Mouse (Mus musculus): ENCODE measurements around the gene Msh2. TPM values are rescaled to one million over a fixed set of nuclear protein-coding genes. Genes with fewer than 3 reads are reported as not detected.

Gene Msh2
- polyA plus RNA-seq, 1 experiment from 2014 or later: 59.5 TPM

DNA sequence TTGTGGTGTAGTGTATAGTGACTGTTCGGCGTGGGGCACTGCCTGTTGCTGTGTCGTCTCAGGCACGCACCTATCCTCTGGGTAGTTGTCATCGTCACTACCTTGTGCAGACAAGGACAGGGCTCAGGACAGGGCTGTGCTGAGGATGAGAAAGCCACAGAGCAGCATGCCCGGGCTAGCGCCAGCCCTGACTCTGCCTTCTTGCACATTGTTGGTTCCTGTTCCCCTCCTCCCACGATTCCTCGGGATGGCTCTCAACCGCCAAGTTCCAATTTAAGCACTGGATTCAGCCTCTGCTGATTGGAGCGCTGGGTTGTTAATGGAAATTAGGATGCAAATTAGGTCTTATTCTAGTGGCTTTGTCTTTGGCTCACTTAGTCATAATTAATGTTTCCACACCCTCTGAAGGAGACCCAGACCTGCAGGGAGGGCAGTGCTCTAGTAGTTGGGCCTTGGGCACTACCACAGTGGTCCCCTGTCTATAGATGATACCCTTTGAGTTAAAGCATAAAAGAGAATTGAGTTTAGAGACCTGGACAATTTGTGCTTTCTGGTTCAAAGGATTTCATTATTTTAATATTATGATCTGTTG is 23.8 kb downstream of the Msh2 start:
- H3K4me2 ChIP-seq (ENCODE audit: low read depth, low read length): no peak overlapping the region
- no peaks in the 10 kb centered on the region for H3K4me1 ChIP-seq (ENCODE audit: control insufficient read depth, insufficient read depth, low read length)
- ATAC-seq: no peak
- WGBS: 92% methylated on average over 11 of the region's 11 CpGs
- no peak overlapping the region for H3K27ac ChIP-seq (ENCODE audit: low read length)
- no peaks in the 10 kb centered on the region for H3K9me3 ChIP-seq (ENCODE audit: control insufficient read depth, low read length)
- H3K36me3 ChIP-seq (ENCODE audit: control insufficient read depth, insufficient read depth, low read length): peaks cover 3% of the 10 kb centered on the region; the same call in 1 of the 2 replicates
- H3K27me3 ChIP-seq (replicated peaks; ENCODE audit: control insufficient read depth, insufficient read depth, low read length): no peaks in the 10 kb centered on the region
- H3K4me3 ChIP-seq (ENCODE audit: low read length): no peak overlapping the region
- no peak overlapping the region for H3K9ac ChIP-seq (ENCODE audit: low read depth, low read length)

DNA sequence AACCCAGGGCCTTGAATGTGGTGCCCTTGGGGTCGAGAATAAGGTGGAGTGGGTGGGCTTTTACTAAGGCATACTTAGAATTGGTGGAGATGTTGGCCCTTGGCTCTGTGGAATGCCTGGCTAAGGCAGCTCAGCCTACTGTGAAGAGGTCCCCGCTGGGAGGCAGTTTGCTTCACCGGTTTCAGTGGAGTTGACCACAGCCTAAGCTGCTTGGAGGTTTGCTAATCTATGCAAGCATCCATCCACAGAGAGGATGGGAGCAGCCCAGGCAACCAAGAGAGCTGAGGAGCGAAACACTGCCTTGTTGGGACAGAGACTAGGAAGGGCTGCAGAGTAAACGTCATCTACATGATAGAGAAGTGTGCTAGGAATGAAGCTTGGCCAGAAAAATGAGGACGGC is 24.7 kb downstream of the Msh2 start:
- Histone ChIP-seq H3K9ac (ENCODE audit: low read depth, low read length) (no peak overlapping the region), H3K36me3 (ENCODE audit: control insufficient read depth, insufficient read depth, low read length) (peaks cover 8% of the 10 kb centered on the region), H3K27ac (ENCODE audit: low read length) (no peak overlapping the region), H3K4me3 (ENCODE audit: low read length) (no peak overlapping the region), H3K4me1 (ENCODE audit: control insufficient read depth, insufficient read depth, low read length) (no peaks in the 10 kb centered on the region), H3K4me2 (ENCODE audit: low read depth, low read length) (no peak overlapping the region), H3K9me3 (ENCODE audit: control insufficient read depth, low read length) (no peaks in the 10 kb centered on the region), H3K27me3 (replicated peaks; ENCODE audit: control insufficient read depth, insufficient read depth, low read length) (no peaks in the 10 kb centered on the region)
- no peak for ATAC-seq
- WGBS: 90% methylated on average over 6 of the region's 6 CpGs

DNA sequence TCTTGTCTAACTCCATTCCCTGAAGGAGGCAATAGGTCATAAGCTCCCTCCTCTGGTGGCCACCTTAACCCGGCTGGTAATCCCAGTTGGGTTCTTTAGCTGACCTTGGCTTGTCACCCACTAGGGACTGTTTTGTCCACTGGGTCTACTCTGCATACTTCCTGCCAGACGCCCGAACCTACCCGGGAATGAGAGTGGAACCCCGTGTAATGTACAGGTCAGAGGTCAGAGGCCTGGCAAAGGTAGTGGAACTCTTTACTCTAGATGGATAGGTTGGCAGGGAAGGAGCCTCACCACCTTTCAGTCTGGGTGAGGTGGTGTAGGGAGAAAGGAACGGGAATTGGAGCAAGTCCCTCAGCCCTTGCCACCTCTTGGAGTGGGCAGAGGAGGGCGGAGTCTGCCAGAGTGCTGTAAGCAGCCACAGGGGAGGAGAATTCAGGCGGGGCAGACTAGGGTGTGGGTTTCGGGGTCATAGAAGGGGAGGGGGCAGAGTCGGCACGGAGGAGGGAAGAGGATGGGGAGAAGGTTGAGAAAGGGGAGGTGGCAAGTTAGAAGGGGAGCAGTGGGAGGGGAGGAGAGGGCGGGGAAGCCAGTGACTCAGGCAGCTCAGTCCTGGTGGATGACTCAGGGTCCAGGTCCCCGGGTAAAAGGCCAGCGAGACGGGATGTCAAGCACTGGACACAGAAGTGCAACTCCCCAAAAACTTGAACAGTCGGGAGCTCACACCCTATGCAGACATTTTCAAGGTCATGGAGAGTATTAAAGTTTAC is 27.1 kb downstream of the Msh2 start:
- Histone ChIP-seq H3K27me3 (replicated peaks; ENCODE audit: control insufficient read depth, insufficient read depth, low read length) (no peaks in the 10 kb centered on the region), H3K9me3 (ENCODE audit: control insufficient read depth, low read length) (no peaks in the 10 kb centered on the region), H3K4me1 (ENCODE audit: control insufficient read depth, insufficient read depth, low read length) (no peaks in the 10 kb centered on the region), H3K27ac (ENCODE audit: low read length) (no peak overlapping the region), H3K4me2 (ENCODE audit: low read depth, low read length) (no peak overlapping the region), H3K4me3 (ENCODE audit: low read length) (no peak overlapping the region), H3K36me3 (ENCODE audit: control insufficient read depth, insufficient read depth, low read length) (peaks cover 6% of the 10 kb centered on the region), H3K9ac (ENCODE audit: low read depth, low read length) (no peak overlapping the region)
- 62% methylated on average over 16 of the region's 16 CpGs for WGBS
- ATAC-seq: peak; percentile 38

DNA sequence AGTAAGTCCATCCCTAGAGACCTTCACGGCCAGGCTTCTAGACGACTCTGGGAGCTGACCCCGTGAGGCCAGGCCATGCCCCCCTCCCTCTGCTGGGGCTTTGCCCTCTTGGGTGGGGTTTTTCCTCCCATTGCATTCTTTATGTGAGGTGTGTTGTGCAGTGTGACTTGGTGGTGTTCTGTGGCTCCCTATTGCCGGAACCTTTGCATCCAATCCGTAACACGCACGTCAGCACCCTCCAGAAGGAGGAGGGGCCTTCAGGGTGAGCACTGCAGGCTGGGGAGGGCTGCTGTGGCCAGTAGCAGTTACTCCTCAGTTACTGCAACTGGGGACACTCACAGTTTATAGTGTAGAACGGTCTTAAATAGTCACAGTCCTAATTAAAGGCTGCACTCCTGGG is 28.0 kb downstream of the Msh2 start:
- no peak for ATAC-seq
- Histone ChIP-seq H3K27me3 (replicated peaks; ENCODE audit: control insufficient read depth, insufficient read depth, low read length) (no peaks in the 10 kb centered on the region), H3K27ac (ENCODE audit: low read length) (no peak overlapping the region), H3K4me2 (ENCODE audit: low read depth, low read length) (no peak overlapping the region), H3K9me3 (ENCODE audit: control insufficient read depth, low read length) (no peaks in the 10 kb centered on the region), H3K36me3 (ENCODE audit: control insufficient read depth, insufficient read depth, low read length) (peaks cover 6% of the 10 kb centered on the region), H3K4me1 (ENCODE audit: control insufficient read depth, insufficient read depth, low read length) (no peaks in the 10 kb centered on the region), H3K9ac (ENCODE audit: low read depth, low read length) (no peak overlapping the region), H3K4me3 (ENCODE audit: low read length) (no peak overlapping the region)
- WGBS: 84% methylated on average over 8 of the region's 8 CpGs

DNA sequence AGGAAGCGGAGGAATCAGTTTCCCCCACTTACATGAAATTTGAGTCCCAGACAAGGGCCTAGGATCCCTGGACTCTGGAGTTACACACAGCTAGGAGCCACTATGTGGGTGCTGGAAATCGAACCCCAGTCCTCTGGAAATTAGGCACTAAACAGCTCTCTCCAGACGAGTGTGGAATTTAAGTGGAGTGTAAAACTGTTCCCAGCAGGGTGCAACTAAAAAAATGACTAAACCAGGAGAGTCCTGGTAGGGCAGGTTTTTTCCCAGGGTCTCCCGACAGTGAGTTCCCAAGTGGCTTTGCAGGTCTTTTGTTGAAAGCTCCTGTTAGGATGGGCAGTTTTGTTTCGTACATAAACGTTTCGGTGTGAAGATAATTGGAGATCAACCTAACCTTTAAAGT is 52.6 kb downstream of the Msh2 start:
- peaks cover 10% of the 10 kb centered on the region for H3K36me3 ChIP-seq (ENCODE audit: control insufficient read depth, insufficient read depth, low read length)
- no peak for ATAC-seq

DNA sequence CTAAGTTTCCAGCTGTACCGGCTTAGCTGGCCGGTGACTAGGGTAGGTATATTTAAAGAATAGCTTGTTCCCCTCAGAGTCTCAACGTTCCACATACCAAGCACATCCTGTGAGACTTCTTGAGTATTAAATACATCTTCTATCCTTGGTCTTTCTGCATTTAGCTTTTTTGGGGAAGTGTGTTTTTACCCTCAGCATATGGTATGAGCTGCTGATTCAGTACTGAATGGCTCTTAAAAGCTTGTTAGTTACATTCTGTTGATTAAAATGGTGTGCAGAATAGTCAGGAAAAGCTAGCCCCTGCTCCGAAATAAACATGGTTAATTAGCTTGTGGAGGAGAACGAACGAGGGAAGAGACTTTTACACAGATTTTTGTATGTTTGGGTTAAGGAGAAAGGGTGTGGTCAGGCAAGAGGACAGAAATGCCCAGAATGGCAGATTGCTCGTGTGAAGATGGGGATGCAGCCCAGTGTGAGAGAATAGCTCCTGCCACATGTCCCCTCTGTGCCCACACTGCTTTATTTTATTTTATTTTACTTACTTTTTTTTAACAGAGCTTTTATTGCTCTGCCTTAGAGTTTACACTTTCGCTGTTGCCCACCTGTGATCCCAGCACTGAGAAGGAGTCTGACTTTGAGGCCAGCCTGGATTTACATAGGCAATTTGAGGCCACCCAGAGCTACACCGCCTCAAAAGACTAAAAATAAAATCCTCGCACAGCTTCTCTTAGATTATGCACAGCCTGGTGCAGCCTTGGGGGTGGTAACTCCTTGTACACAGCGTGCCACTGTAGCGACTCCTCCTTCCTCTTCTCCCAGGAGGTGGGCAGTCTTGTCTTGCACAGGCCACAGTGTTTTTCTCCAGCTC is 54.6 kb downstream of the Msh2 start:
- no peak for ATAC-seq
- Histone ChIP-seq H3K36me3 (ENCODE audit: control insufficient read depth, insufficient read depth, low read length) (peaks cover 10% of the 10 kb centered on the region), H3K9ac (ENCODE audit: low read depth, low read length) (no peak overlapping the region), H3K4me3 (ENCODE audit: low read length) (no peak overlapping the region), H3K4me2 (ENCODE audit: low read depth, low read length) (no peak overlapping the region), H3K4me1 (ENCODE audit: control insufficient read depth, insufficient read depth, low read length) (no peaks in the 10 kb centered on the region), H3K27me3 (replicated peaks; ENCODE audit: control insufficient read depth, insufficient read depth, low read length) (no peaks in the 10 kb centered on the region), H3K9me3 (ENCODE audit: control insufficient read depth, low read length) (no peaks in the 10 kb centered on the region), H3K27ac (ENCODE audit: low read length) (no peak overlapping the region)
- 91% methylated on average over 12 of the region's 12 CpGs for WGBS

More for the DNA sequence above, 52.6 kb downstream of the Msh2 start:
- Histone ChIP-seq H3K27ac (ENCODE audit: low read length) (no peak overlapping the region), H3K9me3 (ENCODE audit: control insufficient read depth, low read length) (no peaks in the 10 kb centered on the region), H3K27me3 (replicated peaks; ENCODE audit: control insufficient read depth, insufficient read depth, low read length) (no peaks in the 10 kb centered on the region), H3K4me1 (ENCODE audit: control insufficient read depth, insufficient read depth, low read length) (no peaks in the 10 kb centered on the region), H3K9ac (ENCODE audit: low read depth, low read length) (no peak overlapping the region), H3K4me3 (ENCODE audit: low read length) (no peak overlapping the region), H3K4me2 (ENCODE audit: low read depth, low read length) (no peak overlapping the region)
- WGBS: 90% methylated on average over 7 of the region's 7 CpGs

DNA sequence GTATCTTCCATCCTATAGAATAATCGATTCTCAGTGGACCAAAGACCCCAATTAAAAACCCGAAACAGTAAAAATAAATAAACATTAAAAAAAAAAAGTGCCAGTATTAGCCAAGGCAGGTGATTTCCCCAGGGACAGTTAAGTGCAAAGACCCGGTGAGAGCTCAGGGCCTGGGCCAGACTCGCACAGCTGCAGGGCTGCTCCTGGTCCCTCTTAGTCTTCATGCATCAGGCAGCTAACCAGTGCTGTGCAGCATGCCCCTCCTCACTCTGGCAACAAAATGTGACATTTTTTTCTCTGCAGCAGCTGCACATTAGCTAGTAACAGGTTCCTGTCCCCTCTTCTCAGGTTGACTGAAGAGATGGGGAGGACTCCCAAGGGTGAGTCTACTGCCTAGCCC is 59.8 kb downstream of the Msh2 start:
- Histone ChIP-seq H3K36me3 (ENCODE audit: control insufficient read depth, insufficient read depth, low read length) (no peaks in the 10 kb centered on the region), H3K27ac (ENCODE audit: low read length) (no peak overlapping the region), H3K4me2 (ENCODE audit: low read depth, low read length) (no peak overlapping the region), H3K9ac (ENCODE audit: low read depth, low read length) (no peak overlapping the region), H3K27me3 (replicated peaks; ENCODE audit: control insufficient read depth, insufficient read depth, low read length) (no peaks in the 10 kb centered on the region), H3K4me3 (ENCODE audit: low read length) (no peak overlapping the region), H3K9me3 (ENCODE audit: control insufficient read depth, low read length) (no peaks in the 10 kb centered on the region), H3K4me1 (ENCODE audit: control insufficient read depth, insufficient read depth, low read length) (no peaks in the 10 kb centered on the region)
- ATAC-seq: no peak
- WGBS: 81% methylated on average over 4 of the region's 4 CpGs

DNA sequence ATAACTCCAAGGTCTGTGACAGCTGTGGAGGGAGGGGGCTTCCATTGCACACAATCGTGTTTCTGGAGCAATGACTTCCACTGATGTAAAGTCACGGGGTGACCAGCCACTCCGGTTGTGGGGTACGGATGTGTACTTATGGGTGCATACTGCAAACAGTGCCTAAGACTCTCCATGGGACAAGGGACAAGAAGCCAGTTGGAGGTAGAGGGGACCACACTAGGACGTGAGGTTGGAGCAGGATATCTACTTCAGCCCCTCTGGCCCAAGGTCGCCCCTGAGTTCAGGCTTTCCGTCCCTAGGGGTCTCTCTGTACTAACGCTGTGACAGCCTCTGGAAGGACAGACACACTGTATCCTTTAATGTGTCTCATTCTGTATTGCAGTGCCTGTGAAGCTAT is 62.3 kb downstream of the Msh2 start:
- no peaks in the 10 kb centered on the region for H3K4me1 ChIP-seq (ENCODE audit: control insufficient read depth, insufficient read depth, low read length)
- H3K9me3 ChIP-seq (ENCODE audit: control insufficient read depth, low read length): no peaks in the 10 kb centered on the region
- no peak for ATAC-seq
- H3K27ac ChIP-seq (ENCODE audit: low read length): no peak overlapping the region
- 88% methylated on average over 8 of the region's 8 CpGs for WGBS
- no peak overlapping the region for H3K4me2 ChIP-seq (ENCODE audit: low read depth, low read length)
- no peak overlapping the region for H3K4me3 ChIP-seq (ENCODE audit: low read length)
- H3K36me3 ChIP-seq (ENCODE audit: control insufficient read depth, insufficient read depth, low read length): no peaks in the 10 kb centered on the region
- no peak overlapping the region for H3K9ac ChIP-seq (ENCODE audit: low read depth, low read length)
- no peaks in the 10 kb centered on the region for H3K27me3 ChIP-seq (replicated peaks; ENCODE audit: control insufficient read depth, insufficient read depth, low read length)

DNA sequence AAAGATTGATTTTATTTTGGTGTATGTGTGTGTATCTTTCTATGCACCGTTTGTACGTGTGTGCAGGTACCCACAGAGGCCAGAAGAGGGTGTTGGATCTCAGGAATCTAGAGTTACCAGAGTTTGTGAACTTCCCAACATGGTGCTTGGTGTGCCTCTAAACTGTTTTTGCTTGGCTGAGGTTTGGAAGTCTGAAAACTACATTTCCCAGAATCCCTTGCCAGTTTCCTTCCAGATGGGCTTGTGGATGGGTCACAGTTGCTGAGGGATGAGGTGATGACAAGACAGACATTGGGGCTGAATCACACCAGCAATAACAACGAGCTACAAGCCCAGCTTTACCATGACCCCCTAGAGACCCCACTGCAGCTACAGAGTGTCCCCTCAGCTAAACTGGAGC is 65.0 kb downstream of the Msh2 start:
- H3K9ac ChIP-seq (ENCODE audit: low read depth, low read length): no peak overlapping the region
- WGBS: 82% methylated on average over 3 of the region's 3 CpGs
- H3K27ac ChIP-seq (ENCODE audit: low read length): no peak overlapping the region
- H3K27me3 ChIP-seq (replicated peaks; ENCODE audit: control insufficient read depth, insufficient read depth, low read length): no peaks in the 10 kb centered on the region
- no peaks in the 10 kb centered on the region for H3K36me3 ChIP-seq (ENCODE audit: control insufficient read depth, insufficient read depth, low read length)
- no peak overlapping the region for H3K4me3 ChIP-seq (ENCODE audit: low read length)
- H3K4me1 ChIP-seq (ENCODE audit: control insufficient read depth, insufficient read depth, low read length): no peaks in the 10 kb centered on the region
- no peaks in the 10 kb centered on the region for H3K9me3 ChIP-seq (ENCODE audit: control insufficient read depth, low read length)
- H3K4me2 ChIP-seq (ENCODE audit: low read depth, low read length): no peak overlapping the region
- ATAC-seq: no peak
